Mouse (Mus musculus) right cerebral cortex, postnatal 10 days (tissue): Measurements from ENCODE around the gene Pomp.
"Not testable (repeated sequence)": the region's sequence is repeated elsewhere in the genome, so short reads cannot be mapped to it uniquely, and the experiment has no call there.

Experiments used
- DNase-seq, 2 experiments: peaks; one replicate each; pipeline ENCODE4 v3.0.0; 2021; ENCODE audit warnings: low spot score in 2 of 2

Pomp gene

GRCm38 (mm10) chr5:147850194-147850593, 10.1 kb upstream of the Pomp start:
- no peak for DNase-seq

- no peak for DNase-seq
Observed at GRCm38 (mm10) chr5:147860076-147860448, 199 bp upstream of the Pomp start.

- DNase-seq: no peak
Observed at GRCm38 (mm10) chr5:147868674-147869073, 8.4 kb downstream of the Pomp start.

GRCm38 (mm10) chr5:147869568-147869967, 9.3 kb downstream of the Pomp start:
- DNase-seq: no peak

GRCm38 (mm10) chr5:147870296-147870695, 10.0 kb downstream of the Pomp start:
- no peak for DNase-seq

- no peak for DNase-seq
Observed at GRCm38 (mm10) chr5:147871091-147871820, 11.0 kb downstream of the Pomp start.

GRCm38 (mm10) chr5:147874491-147875065, 14.3 kb downstream of the Pomp start:
- DNase-seq: no peak

GRCm38 (mm10) chr5:147875210-147875609, 14.9 kb downstream of the Pomp start:
- no peak for DNase-seq

- DNase-seq: no peak
Observed at GRCm38 (mm10) chr5:147877520-147877919, 17.3 kb downstream of the Pomp start.

- DNase-seq: no peak
Observed at GRCm38 (mm10) chr5:147879971-147880682, 19.9 kb downstream of the Pomp start.

GRCm38 (mm10) chr5:147883581-147883980, 23.3 kb downstream of the Pomp start:
- no peak for DNase-seq

GRCm38 (mm10) chr5:147888313-147889297, 28.3 kb downstream of the Pomp start:
- no peak for DNase-seq

- no peak for DNase-seq
Observed at GRCm38 (mm10) chr5:147892735-147893134, 32.5 kb downstream of the Pomp start.

GRCm38 (mm10) chr5:147893143-147893542, 32.9 kb downstream of the Pomp start:
- DNase-seq: no peak

GRCm38 (mm10) chr5:147893766-147894454, 33.6 kb downstream of the Pomp start:
- no peak for DNase-seq

- peak; percentile 93 to 94 for DNase-seq
Observed at GRCm38 (mm10) chr5:147894455-147895076, 34.3 kb downstream of the Pomp start, which contains the start of gene Slc46a3. Gene Slc46a3, minus strand, starts transcription at chr5:147894815.

- DNase-seq: peak; percentile 42 to 43
Observed at GRCm38 (mm10) chr5:147895436-147896198, 35.4 kb downstream of the Pomp start.

- DNase-seq: not testable (repeated sequence)
Observed at GRCm38 (mm10) chr5:147896501-147896900, 36.2 kb downstream of the Pomp start.

- no peak for DNase-seq
Observed at GRCm38 (mm10) chr5:147898254-147898653, 38.0 kb downstream of the Pomp start.
